In genomic region chr7:111268197-111268596, GRCm38 (mm10) we compare ENCODE assay signal across 34 mouse cellular contexts.
"Had no signal": no experiment of that assay in that cellular context is flagged by ENCODE, and none has a peak within 500 bp of the region (broad histone marks: within the 10 kb centered on the region; RNA-seq: fewer than 3 reads in every experiment).

No protein-coding gene starts in this region.

- H3K4me3 ChIP-seq: heart, embryonic 10.5 days; heart, embryonic 12.5 days; heart, embryonic 13.5 days; heart, embryonic 15.5 days; hindbrain, embryonic 10.5 days; hindbrain, embryonic 12.5 days; hindbrain, embryonic 13.5 days; hindbrain, embryonic 15.5 days; intestine, embryonic 15.5 days; kidney, embryonic 15.5 days; layer of hippocampus, adult 2 months had no signal

- H3K4me1 ChIP-seq: heart, embryonic 10.5 days; heart, embryonic 12.5 days; heart, embryonic 13.5 days; heart, embryonic 15.5 days; hindbrain, embryonic 10.5 days; hindbrain, embryonic 12.5 days; hindbrain, embryonic 13.5 days; hindbrain, embryonic 15.5 days; intestine, embryonic 15.5 days; kidney, embryonic 15.5 days had no signal

- H3K4me2 ChIP-seq: heart, embryonic 11.5 days; heart, embryonic 12.5 days; heart, embryonic 13.5 days; heart, embryonic 15.5 days; hindbrain, embryonic 12.5 days; hindbrain, embryonic 13.5 days; hindbrain, embryonic 14.5 days; hindbrain, embryonic 15.5 days; intestine, embryonic 15.5 days; kidney, embryonic 15.5 days had no signal

- H3K9me3 ChIP-seq: heart, embryonic 10.5 days; heart, embryonic 12.5 days; heart, embryonic 13.5 days; heart, embryonic 15.5 days; hindbrain, embryonic 10.5 days; hindbrain, embryonic 12.5 days; hindbrain, embryonic 13.5 days; hindbrain, embryonic 15.5 days; intestine, embryonic 15.5 days; kidney, embryonic 15.5 days had no signal

- DNase-seq: heart, postnatal 14 days; heart, postnatal 36 days; heart, postnatal 4 days; kidney, adult 11 months; kidney, adult 18-20 months; kidney, adult 2 months; kidney, adult 8-10 months; kidney, adult 9 months; kidney, postnatal 10 days; kidney, postnatal 14 days; kidney, postnatal 25 days; kidney, postnatal 36 days; kidney, postnatal 4 days; layer of hippocampus, adult 9-11 months; layer of hippocampus, postnatal 36 days had no signal

- H3K9ac ChIP-seq: heart, embryonic 12.5 days; heart, embryonic 13.5 days; heart, embryonic 15.5 days; hindbrain, embryonic 12.5 days; hindbrain, embryonic 13.5 days; hindbrain, embryonic 14.5 days; hindbrain, embryonic 15.5 days; intestine, embryonic 15.5 days; kidney, embryonic 15.5 days had no signal

- H3K27ac ChIP-seq: heart, embryonic 10.5 days; heart, embryonic 13.5 days; heart, embryonic 15.5 days; hindbrain, embryonic 10.5 days; hindbrain, embryonic 12.5 days; hindbrain, embryonic 13.5 days; hindbrain, embryonic 14.5 days; hindbrain, embryonic 15.5 days; hindbrain, postnatal 0 days; intestine, embryonic 15.5 days; kidney, embryonic 15.5 days; kidney, postnatal 0 days; layer of hippocampus, adult 2 months had no signal

- H3K36me3 ChIP-seq: heart, embryonic 10.5 days; heart, embryonic 12.5 days; heart, embryonic 13.5 days; heart, embryonic 15.5 days; hindbrain, embryonic 10.5 days; hindbrain, embryonic 12.5 days; hindbrain, embryonic 13.5 days; hindbrain, embryonic 15.5 days; intestine, embryonic 15.5 days; kidney, embryonic 15.5 days had no signal

- ATAC-seq: hindbrain, embryonic 16.5 days; hindbrain, postnatal 0 days; inflammation-experienced regulatory T-cells, adult 6 months; intestine, embryonic 15.5 days; intestine, embryonic 16.5 days; intestine, postnatal 0 days had no signal

- H3K27me3 ChIP-seq: heart, embryonic 12.5 days; heart, embryonic 13.5 days; heart, embryonic 15.5 days; hindbrain, embryonic 12.5 days; hindbrain, embryonic 13.5 days; hindbrain, embryonic 15.5 days; intestine, embryonic 15.5 days; kidney, embryonic 15.5 days had no signal
